Mouse (Mus musculus) cerebral cortex, adult 2 months (tissue): ENCODE data around the gene Fpr1.

Experiments
- WGBS: fragments of 180-500 bp; shearing (Covaris S2); methylation state at CpG from one replicate; pipeline ENCODE4 v1.1.7; 2018; 5-methylcytosine and 5-hydroxymethylcytosine counted together

The Fpr1 gene

DNA sequence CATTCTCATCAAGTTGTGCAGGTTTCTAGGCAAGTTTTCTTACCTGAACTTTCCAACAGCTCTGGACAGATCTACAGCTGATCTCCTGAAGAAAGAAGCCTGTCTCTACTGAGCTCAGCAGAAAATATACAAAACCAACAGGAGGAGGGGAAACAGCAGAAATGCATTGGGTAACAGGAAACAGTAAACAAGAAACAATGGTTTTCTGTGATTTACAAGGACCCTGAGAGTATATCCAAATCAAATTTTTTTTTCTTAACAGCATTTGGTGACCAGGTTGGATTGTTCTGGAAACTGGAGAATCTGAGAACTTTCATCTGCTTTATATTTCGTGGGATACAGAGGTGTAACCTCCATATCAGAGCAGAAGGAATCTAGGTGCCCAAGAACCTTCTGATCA lies at the start of gene Fpr1:
Gene Fpr1, minus strand, starts transcription at position 101 of the 400 bp plus-strand sequence.
- WGBS: 58% methylated on average over 1 of the region's 1 CpGs

- WGBS: 95% methylated on average over 1 of the region's 1 CpGs
Measured at GRCm38 (mm10) chr17:17917376-17917775, 33.6 kb upstream of the Fpr1 start.

- 85% methylated on average over 8 of the region's 8 CpGs for WGBS
Measured at GRCm38 (mm10) chr17:17912618-17913017, 28.9 kb upstream of the Fpr1 start.

DNA sequence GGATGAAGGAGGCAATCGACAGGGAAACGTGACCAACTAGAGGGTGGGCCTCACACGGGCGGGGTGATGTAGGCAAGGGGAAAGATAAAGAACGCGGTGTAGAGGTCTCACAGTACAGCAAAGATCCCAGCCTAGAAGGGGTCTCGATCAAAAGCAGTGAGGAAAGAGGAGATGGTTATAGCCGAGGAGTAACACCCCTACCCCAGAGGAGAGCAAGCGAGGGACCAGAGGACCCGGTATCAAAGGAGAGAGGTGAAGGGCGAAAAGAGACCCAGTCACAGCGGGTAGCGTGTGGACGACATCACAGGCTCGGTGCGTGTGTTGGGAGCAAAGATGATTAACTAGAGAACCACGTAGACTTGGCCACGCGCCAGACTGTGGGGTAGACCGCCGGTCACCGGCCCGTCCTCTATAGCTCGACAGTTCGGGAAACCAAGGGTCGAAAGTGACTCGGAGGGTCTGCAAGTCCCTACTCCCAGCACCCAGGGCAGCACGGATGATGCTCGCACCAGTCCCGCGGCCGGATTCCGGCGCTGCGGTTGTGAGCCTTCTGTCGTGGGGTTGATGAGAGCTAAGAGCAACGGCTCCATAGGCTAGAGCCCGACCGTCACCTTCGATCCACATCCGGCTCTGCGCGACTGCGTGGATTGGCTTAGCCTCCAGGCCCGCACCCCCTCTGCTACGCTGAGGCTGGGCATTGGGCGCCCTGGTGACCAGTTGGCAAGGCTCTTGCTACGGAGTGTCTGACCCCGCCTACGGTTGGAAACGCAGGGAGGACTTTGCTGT lies 26.1 kb upstream of the Fpr1 start:
- 20% methylated on average over 51 of the region's 51 CpGs for WGBS

- 93% methylated on average over 1 of the region's 1 CpGs for WGBS
Measured at GRCm38 (mm10) chr17:17900768-17901167, 17.0 kb upstream of the Fpr1 start.

DNA sequence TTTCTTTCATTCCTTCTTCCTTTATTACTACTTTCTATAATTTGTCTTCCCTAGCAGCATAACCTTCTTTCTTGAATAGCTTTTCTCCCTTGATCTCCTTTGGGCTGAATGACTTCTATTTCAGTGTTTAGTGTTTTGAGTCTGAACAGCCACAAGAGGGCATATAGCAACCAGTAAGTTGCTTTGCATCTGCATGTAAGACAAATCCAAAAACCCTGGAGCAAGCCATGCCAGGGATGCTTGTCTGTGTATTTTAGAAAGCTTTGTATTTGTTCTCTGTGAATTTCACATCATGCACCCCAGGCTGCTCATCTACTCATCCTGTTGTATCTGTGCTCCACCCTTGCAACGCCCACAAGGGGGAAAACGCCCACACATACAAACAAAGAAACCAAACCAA lies 15.5 kb upstream of the Fpr1 start:
- 78% methylated on average over 2 of the region's 2 CpGs for WGBS

GRCm38 (mm10) chr17:17896039-17896438 lies 12.3 kb upstream of the Fpr1 start:
- WGBS: 3% methylated on average over 4 of the region's 4 CpGs

DNA sequence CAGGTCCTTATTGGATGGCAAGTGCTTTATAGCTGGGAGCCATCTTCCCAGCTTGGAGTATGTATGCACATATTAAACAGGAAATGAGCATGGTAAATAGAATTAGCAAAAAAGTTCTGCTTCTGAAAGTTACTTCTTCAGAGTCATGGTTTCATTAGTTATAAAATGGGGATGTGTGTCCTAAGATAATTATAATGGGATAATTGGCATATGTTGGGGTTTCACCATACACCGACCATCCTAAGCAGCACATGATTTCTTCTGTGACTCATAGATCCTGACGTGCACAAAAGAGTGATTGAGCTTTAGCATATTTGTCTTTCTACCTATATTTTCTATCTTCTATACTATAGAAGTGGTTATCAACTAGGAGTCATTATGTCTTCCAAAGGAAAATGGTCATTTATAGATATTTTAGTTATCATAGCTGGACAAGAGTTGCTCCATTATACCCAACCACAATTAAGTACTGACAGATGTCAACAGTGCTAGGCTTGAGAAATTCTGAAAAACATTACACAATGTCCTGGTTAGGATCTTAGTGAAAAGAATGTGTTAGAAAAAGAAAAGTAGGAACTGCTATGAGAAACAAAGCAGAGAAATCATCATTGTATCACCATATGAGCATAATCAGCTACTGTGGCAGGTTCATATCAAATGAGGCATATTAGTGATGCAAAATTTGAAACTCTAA lies 6.1 kb upstream of the Fpr1 start:
- WGBS: 88% methylated on average over 2 of the region's 2 CpGs

DNA sequence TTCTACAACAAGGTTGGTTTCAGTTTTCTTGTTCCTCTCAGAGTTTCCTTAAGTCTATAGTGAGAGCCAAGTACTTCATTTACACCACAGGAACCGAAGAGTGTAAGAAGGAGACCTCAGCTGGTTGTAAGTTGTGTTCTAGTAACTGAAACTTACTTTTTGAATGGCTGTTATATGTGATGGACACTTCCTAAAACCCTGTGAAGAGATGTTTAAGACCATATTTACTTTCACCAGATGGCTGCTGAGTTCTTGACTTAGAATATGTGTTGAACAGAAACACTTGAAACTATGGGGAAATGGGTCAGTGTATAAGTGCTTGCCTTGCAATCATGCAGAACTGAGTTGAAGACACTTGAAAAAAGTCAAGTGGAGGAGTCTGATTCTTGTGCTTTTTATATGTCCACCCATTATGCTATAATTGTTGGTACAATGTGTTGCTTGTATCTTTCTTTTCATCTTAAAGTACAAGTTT lies 4.1 kb upstream of the Fpr1 start, which contains the start of the genes Fpr2 and Fpr3:
Gene Fpr2, plus strand, starts transcription at position 51 of the 475 bp plus-strand sequence.
Gene Fpr3, plus strand, starts transcription at position 79 of the 475 bp plus-strand sequence.
- WGBS: 50% methylated on average over 1 of the region's 1 CpGs

- WGBS: 82% methylated on average over 3 of the region's 3 CpGs
Measured at GRCm38 (mm10) chr17:17882672-17883071, 1.1 kb downstream of the Fpr1 start.

GRCm38 (mm10) chr17:17879347-17879746 lies 4.4 kb downstream of the Fpr1 start:
- WGBS: 81% methylated on average over 1 of the region's 1 CpGs

- WGBS: 79% methylated on average over 2 of the region's 2 CpGs
Measured at GRCm38 (mm10) chr17:17871697-17872096, 12.0 kb downstream of the Fpr1 start.

- WGBS: 83% methylated on average over 2 of the region's 2 CpGs
Measured at GRCm38 (mm10) chr17:17870892-17871550, 12.7 kb downstream of the Fpr1 start.

- 64% methylated on average over 11 of the region's 11 CpGs for WGBS
Measured at GRCm38 (mm10) chr17:17866801-17867469, 16.8 kb downstream of the Fpr1 start.

DNA sequence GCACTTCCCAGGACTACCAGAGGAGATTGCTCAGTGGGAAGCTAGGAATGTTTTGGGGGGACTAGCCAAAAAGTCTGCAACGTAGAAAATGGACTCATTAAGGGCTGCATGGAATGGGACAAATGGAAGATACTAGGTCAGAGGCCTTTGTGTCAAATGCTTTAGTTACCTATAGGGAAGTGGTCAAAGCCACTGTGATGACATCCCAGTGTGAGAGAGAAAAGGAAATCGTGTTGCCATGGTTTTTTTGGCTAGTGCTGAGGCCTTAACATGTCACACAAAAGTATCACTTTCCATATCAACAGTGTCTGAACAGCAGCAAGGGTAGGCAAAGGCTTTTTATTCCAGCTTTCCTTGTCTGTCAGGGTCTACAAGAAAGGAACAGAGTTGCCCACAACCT lies 18.6 kb downstream of the Fpr1 start:
- WGBS: 66% methylated on average over 2 of the region's 2 CpGs

GRCm38 (mm10) chr17:17862360-17862759 lies 21.4 kb downstream of the Fpr1 start:
- WGBS: 45% methylated on average over 1 of the region's 1 CpGs

DNA sequence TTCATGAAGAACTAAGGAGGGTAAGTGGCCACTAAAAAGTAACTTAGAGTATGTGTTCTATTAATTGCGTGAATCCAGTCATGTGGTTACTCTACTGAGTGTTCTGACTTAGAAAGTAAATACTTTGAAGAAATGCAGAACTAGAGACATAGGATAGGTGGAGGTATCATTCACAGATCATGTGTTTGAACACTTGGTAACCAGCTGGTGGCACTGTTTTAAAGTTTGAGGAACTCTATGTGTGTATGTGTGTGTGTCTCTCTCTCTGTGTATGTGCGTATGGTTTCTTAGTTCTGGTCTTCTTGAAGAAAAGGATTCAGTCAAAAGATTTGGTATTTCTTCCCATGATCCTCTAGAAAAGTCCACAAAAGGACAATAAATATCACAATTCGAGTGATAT lies 23.6 kb downstream of the Fpr1 start:
- WGBS: 90% methylated on average over 3 of the region's 3 CpGs

- 95% methylated on average over 1 of the region's 1 CpGs for WGBS
Measured at GRCm38 (mm10) chr17:17857446-17857845, 26.3 kb downstream of the Fpr1 start.

DNA sequence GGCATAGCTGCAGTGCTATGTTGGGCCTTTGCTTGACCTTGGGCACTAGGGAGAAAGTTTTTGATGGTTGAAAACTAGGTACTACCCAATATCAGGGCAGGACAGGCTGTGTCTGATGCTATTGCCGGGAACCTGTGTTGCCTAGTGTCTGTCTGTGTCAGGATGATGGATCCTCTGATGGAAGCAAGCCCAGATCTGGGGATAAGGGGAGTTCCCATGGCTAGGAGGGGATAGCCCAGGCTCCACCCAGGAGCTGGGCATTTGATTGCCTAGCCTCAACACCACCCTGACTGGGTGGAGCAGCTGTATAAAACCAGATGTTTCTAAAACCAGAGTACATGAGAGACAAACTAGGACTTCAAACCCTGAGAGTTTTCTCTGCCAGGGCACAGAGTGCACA lies 27.1 kb downstream of the Fpr1 start:
- 88% methylated on average over 1 of the region's 1 CpGs for WGBS

GRCm38 (mm10) chr17:17855064-17855838 lies 28.5 kb downstream of the Fpr1 start, which contains the start of gene Has1:
Gene Has1, minus strand, starts transcription at chr17:17855205.
- WGBS: 59% methylated on average over 8 of the region's 8 CpGs
